17 mouse cellular contexts compared by ENCODE assay signal in genomic region chr3:41210333-41210732, GRCm38 (mm10).
"Had no signal": no experiment of that assay in that cellular context is flagged by ENCODE, and none has a peak within 500 bp of the region (broad histone marks: within the 10 kb centered on the region; RNA-seq: fewer than 3 reads in every experiment).

No protein-coding gene starts in this region.

- H3K27me3 ChIP-seq: lung, embryonic 15.5 days; megakaryocyte, embryonic 14.5 days; midbrain, embryonic 13.5 days; midbrain, embryonic 15.5 days; neural tube, embryonic 12.5 days; stomach, embryonic 15.5 days had no signal

- H3K27ac ChIP-seq: lung, embryonic 15.5 days; macrophage; midbrain, embryonic 13.5 days; midbrain, embryonic 15.5 days; neural tube, embryonic 12.5 days; stomach, embryonic 15.5 days; stomach, postnatal 0 days had no signal

- H3K9ac ChIP-seq: lung, embryonic 15.5 days; midbrain, embryonic 13.5 days; midbrain, embryonic 15.5 days; neural tube, embryonic 12.5 days; stomach, embryonic 15.5 days had no signal

- H3K4me3 ChIP-seq: lung, embryonic 15.5 days; megakaryocyte, embryonic 14.5 days; midbrain, embryonic 13.5 days; midbrain, embryonic 15.5 days; neural tube, embryonic 12.5 days; stomach, embryonic 15.5 days had no signal

- H3K9me3 ChIP-seq: lung, embryonic 15.5 days; megakaryocyte, embryonic 14.5 days; midbrain, embryonic 13.5 days; midbrain, embryonic 15.5 days; neural tube, embryonic 12.5 days; stomach, embryonic 15.5 days had no signal

- DNase-seq: lung, adult 2 months; lung, postnatal 14 days; lung, postnatal 36 days; right cerebral cortex, postnatal 14 days; thymus, adult 2 months; thymus, postnatal 25 days; thymus, postnatal 4 days had no signal

- H3K4me1 ChIP-seq: lung, embryonic 15.5 days; megakaryocyte, embryonic 14.5 days; midbrain, embryonic 13.5 days; midbrain, embryonic 15.5 days; neural tube, embryonic 12.5 days; stomach, embryonic 15.5 days had no signal

- H3K4me2 ChIP-seq: lung, embryonic 15.5 days; midbrain, embryonic 11.5 days; midbrain, embryonic 13.5 days; midbrain, embryonic 15.5 days; neural tube, embryonic 12.5 days; stomach, embryonic 15.5 days had no signal

- H3K36me3 ChIP-seq: lung, embryonic 15.5 days; midbrain, embryonic 13.5 days; midbrain, embryonic 15.5 days; neural tube, embryonic 12.5 days; stomach, embryonic 15.5 days had no signal

- ATAC-seq: lung, postnatal 0 days; midbrain, embryonic 13.5 days; midbrain, embryonic 15.5 days had no signal
